Mouse (Mus musculus): ENCODE measurements around the gene Tepsin.

The Tepsin gene

GRCm38 (mm10) chr11:120098588-120099511, at the start of gene Tepsin, which contains the start of gene Ndufaf8:
Gene Tepsin, minus strand, starts transcription at chr11:120098731.
Gene Ndufaf8, plus strand, starts transcription at chr11:120098928.
- DNase-seq (ENCODE audit: low read depth, low spot score): peak; percentile 99

GRCm38 (mm10) chr11:120143708-120144497, 45.4 kb upstream of the Tepsin start:
- no peak for DNase-seq (ENCODE audit: low read depth, low spot score)

GRCm38 (mm10) chr11:120142601-120143051, 44.1 kb upstream of the Tepsin start:
- peak; percentile 71 for DNase-seq (ENCODE audit: low read depth, low spot score)

GRCm38 (mm10) chr11:120140255-120140654, 41.7 kb upstream of the Tepsin start:
- no peak for DNase-seq (ENCODE audit: low read depth, low spot score)

- DNase-seq (ENCODE audit: low read depth, low spot score): peak; percentile 82
Observed at GRCm38 (mm10) chr11:120139309-120139731, 40.8 kb upstream of the Tepsin start.

GRCm38 (mm10) chr11:120137625-120138004, 39.1 kb upstream of the Tepsin start:
- DNase-seq (ENCODE audit: low read depth, low spot score): no peak

GRCm38 (mm10) chr11:120136796-120137624, 38.5 kb upstream of the Tepsin start:
- DNase-seq (ENCODE audit: low read depth, low spot score): peak; percentile 84

GRCm38 (mm10) chr11:120136195-120136594, 37.7 kb upstream of the Tepsin start:
- DNase-seq (ENCODE audit: low read depth, low spot score): no peak

GRCm38 (mm10) chr11:120134847-120135530, 36.5 kb upstream of the Tepsin start:
- no peak for DNase-seq (ENCODE audit: low read depth, low spot score)

- no peak for DNase-seq (ENCODE audit: low read depth, low spot score)
Observed at GRCm38 (mm10) chr11:120134148-120134547, 35.6 kb upstream of the Tepsin start.

- DNase-seq (ENCODE audit: low read depth, low spot score): no peak
Observed at GRCm38 (mm10) chr11:120129281-120129680, 30.8 kb upstream of the Tepsin start.

GRCm38 (mm10) chr11:120126845-120127244, 28.3 kb upstream of the Tepsin start:
- DNase-seq (ENCODE audit: low read depth, low spot score): no peak

- peak; percentile 63 for DNase-seq (ENCODE audit: low read depth, low spot score)
Observed at GRCm38 (mm10) chr11:120122126-120122525, 23.6 kb upstream of the Tepsin start.

GRCm38 (mm10) chr11:120120642-120121420, 22.3 kb upstream of the Tepsin start:
- DNase-seq (ENCODE audit: low read depth, low spot score): peak; percentile 94

- peak; percentile 50 for DNase-seq (ENCODE audit: low read depth, low spot score)
Observed at GRCm38 (mm10) chr11:120119936-120120541, 21.5 kb upstream of the Tepsin start.

- no peak for DNase-seq (ENCODE audit: low read depth, low spot score)
Observed at GRCm38 (mm10) chr11:120119108-120119507, 20.6 kb upstream of the Tepsin start.

GRCm38 (mm10) chr11:120117626-120118025, 19.1 kb upstream of the Tepsin start:
- no peak for DNase-seq (ENCODE audit: low read depth, low spot score)

GRCm38 (mm10) chr11:120114488-120115215, 16.1 kb upstream of the Tepsin start:
- no peak for DNase-seq (ENCODE audit: low read depth, low spot score)

- peak; percentile 29 for DNase-seq (ENCODE audit: low read depth, low spot score)
Observed at GRCm38 (mm10) chr11:120112136-120112535, 13.6 kb upstream of the Tepsin start.

Measured in brain, adult 2 months (tissue).